Mouse (Mus musculus) liver, postnatal 0 days (tissue): ENCODE data around the gene Fezf1. TPM values are rescaled to one million over a fixed set of nuclear protein-coding genes. Genes with fewer than 3 reads are reported as not detected.

Experiments
- ATAC-seq: fragments of 200-750 bp; cut with Nextera tagmentation; 2 replicates; pipeline ENCODE4 v1.8.0; 2017; ENCODE audit warnings: mild to moderate bottlenecking, moderate library complexity
- DNase-seq: peaks from one replicate; pipeline ENCODE4 v3.0.0-alpha.2; 2016
- H3K27ac ChIP-seq: fragments of 300-500 bp; sonication (generic); 2 replicates; pipeline ENCODE4 v1.5.1; 2014; ENCODE audit warnings: antibody characterized with exemption, moderate library complexity, mild to moderate bottlenecking, low read depth
- H3K27me3 ChIP-seq: fragments of 300-500 bp; sonication (generic); 2 replicates; pipeline ENCODE4 v1.6.1; 2014; ENCODE audit warnings: low read length, control low read depth, mixed read lengths; ENCODE audit not compliant: insufficient read depth
- H3K36me3 ChIP-seq: fragments of 300-500 bp; sonication (generic); replicated peaks from 2 replicates; pipeline ENCODE4 v1.6.1; 2014; ENCODE audit warnings: mild to moderate bottlenecking, control low read depth, low read length, moderate library complexity, mixed read lengths; ENCODE audit not compliant: insufficient read depth
- H3K4me1 ChIP-seq: fragments of 300-500 bp; sonication (generic); 2 replicates; pipeline ENCODE4 v1.6.1; 2014; ENCODE audit warnings: antibody characterized with exemption, mild to moderate bottlenecking, control low read depth; ENCODE audit not compliant: insufficient read depth
- H3K4me2 ChIP-seq: fragments of 300-500 bp; sonication (generic); 2 replicates; pipeline ENCODE4 v1.6.1; 2014; ENCODE audit warnings: low read depth, mild to moderate bottlenecking, low read length, moderate library complexity, mixed read lengths
- H3K4me3 ChIP-seq: fragments of 300-500 bp; sonication (generic); 2 replicates; pipeline ENCODE4 v1.5.1; 2014; ENCODE audit warnings: low read depth, low read length
- H3K9ac ChIP-seq: fragments of 300-500 bp; sonication (generic); replicated peaks from 2 replicates; pipeline ENCODE4 v1.6.1; 2014; ENCODE audit warnings: mild to moderate bottlenecking, moderate library complexity
- H3K9me3 ChIP-seq: fragments of 300-500 bp; sonication (generic); 2 replicates; pipeline ENCODE4 v1.6.1; 2016; ENCODE audit warnings: mild to moderate bottlenecking, control low read depth, low read length, mixed read lengths
- CTCF ChIP-seq: sonication (generic); IDR thresholded peaks from 2 replicates; pipeline ENCODE4 v1.5.1; 2016; ENCODE audit warnings: antibody characterized with exemption, low read depth
- EP300 ChIP-seq: IDR thresholded peaks from 2 replicates; pipeline ENCODE4 v1.6.1; 2016; ENCODE audit warnings: antibody characterized with exemption, low read depth, mild to moderate bottlenecking
- WGBS: fragments of 180-500 bp; shearing (Covaris S2); extraction: QIAGEN DNeasy Blood & Tissue Kit; methylation state at CpG from one replicate; pipeline ENCODE4 v1.1.7; 2014; ENCODE audit not compliant: insufficient replicate concordance; 5-methylcytosine and 5-hydroxymethylcytosine counted together
- polyA plus RNA-seq: library from polyadenylated mRNA; unstranded; fragments of >200 nt; fragmentation: Nextera tagmentation; extraction: Ambion mirVana; gene quantifications from 2 replicates; pipeline ENCODE4 v1.2.1, GENCODE M21; 2015

Fezf1 gene
- polyA plus RNA-seq, result not detected in 2 replicates

DNA sequence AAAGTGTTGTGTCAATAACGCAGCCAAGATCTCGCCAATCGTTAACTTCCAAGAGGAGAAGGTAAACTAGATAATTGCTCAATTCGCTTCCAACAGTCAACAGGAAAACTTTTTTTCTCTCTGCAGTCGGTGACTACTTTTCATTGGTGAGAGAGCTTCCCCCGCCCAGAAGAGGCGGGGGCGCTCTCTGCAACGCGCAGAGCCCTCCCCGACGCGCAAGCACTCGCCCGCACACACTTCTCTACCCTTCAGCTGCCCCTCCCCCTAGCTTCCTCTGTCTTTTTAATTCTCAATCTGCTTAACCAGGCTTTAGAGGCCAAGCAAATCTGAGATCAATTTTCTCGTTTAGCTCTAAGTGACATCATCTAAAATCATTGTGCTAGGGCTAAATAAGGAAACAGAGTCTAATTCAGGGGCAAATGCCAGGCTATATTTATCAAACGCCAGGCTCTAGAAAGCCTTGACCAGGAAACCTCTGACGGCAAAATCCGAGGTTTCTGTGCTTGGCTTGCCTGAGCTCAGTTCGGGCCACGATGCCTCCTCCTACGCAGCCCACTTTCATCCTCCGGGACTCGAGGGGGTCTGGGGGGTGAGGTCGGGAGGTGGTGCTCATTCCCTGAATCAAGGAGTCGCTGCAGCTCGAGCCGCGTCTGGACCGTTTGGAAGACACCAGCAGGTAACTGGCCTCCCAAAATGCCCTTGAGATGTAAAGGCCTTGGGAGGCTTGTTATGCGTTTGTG lies at the start of gene Fezf1:
TSS of gene Fezf1 (minus strand) at position 50 of the 740 bp plus-strand sequence.
- Histone ChIP-seq H3K36me3 (no peaks in the 10 kb centered on the region), H3K27ac (no peak within 1 kb of the TSS), H3K27me3 (peaks cover 92% of the 10 kb centered on the region), H3K9me3 (0 out of 2 replicates have a peak, but pooled peaks cover 3% of the 10 kb centered on the region), H3K4me1 (peaks cover 4% of the 10 kb centered on the region; the same call in 1 of the 2 replicates), H3K4me3 (no peak within 1 kb of the TSS), H3K4me2 (peak within 1 kb of the TSS; percentile 35), H3K9ac (no peak within 1 kb of the TSS)
- ATAC-seq (peak; percentile 62), DNase-seq (no peak)
- WGBS, result 2% methylated on average over 31 of the region's 31 CpGs
- no peak for TF ChIP-seq EP300
- TF ChIP-seq CTCF, result no peak

DNA sequence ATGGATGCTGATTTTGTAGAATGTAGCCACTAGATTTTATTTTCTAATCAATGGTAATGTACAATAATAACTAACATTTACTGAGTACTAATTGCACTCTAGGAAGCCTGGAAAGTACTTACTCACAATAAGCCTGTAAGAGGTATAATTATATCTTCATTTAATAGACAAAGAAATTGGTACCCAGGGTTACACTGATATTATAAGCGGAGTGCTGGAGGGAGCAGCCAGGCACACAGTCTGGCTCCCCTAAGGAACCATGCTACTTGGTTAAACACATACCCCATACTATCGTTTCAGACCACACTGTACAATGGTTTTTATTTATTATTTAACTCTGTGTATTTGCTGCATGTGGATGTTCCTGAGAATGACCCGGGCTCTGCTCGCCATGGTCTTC lies 46.5 kb upstream of the Fezf1 start:
- Histone ChIP-seq H3K36me3 (no peaks in the 10 kb centered on the region), H3K9ac (no peak overlapping the region), H3K4me1 (no peaks in the 10 kb centered on the region), H3K9me3 (no peaks in the 10 kb centered on the region), H3K4me2 (no peak overlapping the region), H3K27me3 (no peaks in the 10 kb centered on the region), H3K27ac (no peak overlapping the region), H3K4me3 (no peak overlapping the region)
- ATAC-seq, result no peak
- no peak for TF ChIP-seq CTCF
- TF ChIP-seq EP300, result no peak
- WGBS, result 72% methylated on average over 4 of the region's 4 CpGs
- no peak for DNase-seq

DNA sequence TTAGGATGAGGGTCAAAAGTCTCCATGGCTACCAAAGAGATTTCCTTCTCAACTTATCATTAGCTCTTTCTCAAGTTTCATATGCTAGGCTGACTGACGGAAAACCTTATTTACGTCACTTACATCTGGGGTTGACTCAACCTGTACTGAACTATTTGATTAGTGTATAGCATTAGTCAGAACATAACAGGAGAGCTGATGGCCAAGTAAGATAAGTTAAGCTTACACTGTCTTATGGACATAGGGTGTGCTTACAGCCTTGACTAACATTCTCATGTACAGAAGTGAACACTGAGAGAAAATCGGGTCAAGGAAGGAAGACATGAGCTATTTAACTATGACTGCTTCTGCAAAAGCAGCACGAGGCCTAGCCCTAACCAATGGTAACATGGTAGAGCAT lies 40.6 kb upstream of the Fezf1 start:
- no peak for TF ChIP-seq CTCF
- no peak for TF ChIP-seq EP300
- H3K27ac ChIP-seq, result no peak overlapping the region
- ATAC-seq, result no peak
- H3K4me3 ChIP-seq, result no peak overlapping the region
- no peak overlapping the region for H3K9ac ChIP-seq
- no peaks in the 10 kb centered on the region for H3K9me3 ChIP-seq
- no peak for DNase-seq
- no peaks in the 10 kb centered on the region for H3K27me3 ChIP-seq
- H3K4me1 ChIP-seq, result no peaks in the 10 kb centered on the region
- H3K4me2 ChIP-seq, result no peak overlapping the region
- 76% methylated on average over 4 of the region's 4 CpGs for WGBS
- no peaks in the 10 kb centered on the region for H3K36me3 ChIP-seq

DNA sequence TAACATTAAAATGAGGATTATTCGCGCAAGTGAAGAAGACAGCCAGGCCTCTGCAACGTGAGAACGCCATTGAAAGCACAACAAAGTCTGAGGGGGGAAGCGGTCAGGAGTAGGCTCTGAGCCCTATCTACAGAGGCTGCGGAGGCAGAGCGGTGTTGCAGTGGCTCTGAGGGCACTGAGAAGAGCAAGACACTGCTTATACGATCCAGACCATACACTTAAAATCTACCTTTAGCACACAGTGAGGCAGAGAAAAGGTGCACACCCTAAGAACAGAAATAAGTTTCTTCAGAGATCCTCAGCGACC lies 33.3 kb upstream of the Fezf1 start:
- Histone ChIP-seq H3K9ac (no peak overlapping the region), H3K27ac (no peak overlapping the region), H3K36me3 (no peaks in the 10 kb centered on the region), H3K4me2 (no peak overlapping the region), H3K27me3 (no peaks in the 10 kb centered on the region), H3K9me3 (no peaks in the 10 kb centered on the region), H3K4me3 (no peak overlapping the region), H3K4me1 (no peaks in the 10 kb centered on the region)
- no peak for TF ChIP-seq CTCF
- no peak for TF ChIP-seq EP300
- ATAC-seq (no peak), DNase-seq (no peak)
- WGBS, result 62% methylated on average over 9 of the region's 9 CpGs

DNA sequence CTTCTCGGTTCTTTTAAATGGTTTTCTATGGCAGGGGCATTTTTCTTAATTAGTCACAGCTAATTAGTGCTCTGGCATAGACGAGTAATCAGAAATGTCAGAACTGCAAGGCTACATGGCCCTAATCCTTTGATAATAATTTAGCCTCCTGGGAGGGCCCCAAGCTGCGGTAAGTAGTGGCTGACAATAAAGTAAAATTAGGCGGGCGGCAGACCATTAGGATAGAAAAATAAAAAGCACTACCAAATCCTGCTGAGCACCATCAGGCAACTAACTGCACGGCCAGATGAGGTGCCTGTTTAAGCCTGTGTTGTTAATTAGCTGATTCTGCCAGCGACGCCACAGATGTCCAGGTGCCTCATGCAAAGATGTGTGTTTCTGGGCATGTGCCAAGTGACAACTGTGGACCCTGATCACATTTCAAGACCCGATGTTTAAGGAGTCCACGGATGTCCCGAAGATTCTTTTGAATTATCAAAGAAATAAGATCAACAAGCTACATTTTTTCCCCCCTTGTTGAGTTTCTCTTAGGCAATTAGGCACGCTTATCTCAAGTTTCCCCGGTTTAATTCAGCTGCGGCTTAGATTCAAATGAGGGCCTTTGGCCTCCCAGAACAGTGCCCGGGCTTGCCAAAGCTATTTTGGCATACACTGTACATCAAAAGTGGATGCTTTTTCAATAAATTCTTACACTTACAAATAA lies 32.8 kb upstream of the Fezf1 start:
- 54% methylated on average over 15 of the region's 15 CpGs for WGBS
- Histone ChIP-seq H3K27ac (no peak overlapping the region), H3K27me3 (no peaks in the 10 kb centered on the region), H3K4me1 (no peaks in the 10 kb centered on the region), H3K4me2 (no peak overlapping the region), H3K4me3 (no peak overlapping the region), H3K9ac (no peak overlapping the region), H3K9me3 (no peaks in the 10 kb centered on the region), H3K36me3 (no peaks in the 10 kb centered on the region)
- ATAC-seq (no peak), DNase-seq (no peak)
- TF ChIP-seq CTCF (no peak), EP300 (no peak)

DNA sequence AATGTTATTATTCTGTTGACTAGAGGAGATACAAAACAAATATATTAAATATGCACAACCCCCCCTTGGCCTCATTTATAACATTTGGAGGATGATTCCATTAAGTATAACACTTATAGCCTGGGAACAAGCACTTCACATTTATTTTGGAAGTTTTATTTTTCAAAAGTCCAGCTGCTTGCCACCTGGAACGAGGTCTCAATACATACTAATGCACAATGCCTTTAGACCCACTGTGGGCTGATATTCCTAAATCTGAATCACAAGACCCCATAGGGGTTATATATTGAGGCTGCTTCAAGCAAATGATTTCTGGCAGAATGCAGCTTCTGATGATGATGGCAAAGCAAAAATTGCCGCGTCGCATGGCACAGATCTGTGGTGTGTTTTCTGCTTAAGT lies 25.3 kb upstream of the Fezf1 start:
- no peaks in the 10 kb centered on the region for H3K4me1 ChIP-seq
- H3K27me3 ChIP-seq, result 0 out of 2 replicates have a peak, but pooled peaks cover 10% of the 10 kb centered on the region
- DNase-seq (no peak), ATAC-seq (no peak)
- TF ChIP-seq CTCF, result no peak
- no peak overlapping the region for H3K9ac ChIP-seq
- no peak overlapping the region for H3K27ac ChIP-seq
- WGBS, result 73% methylated on average over 4 of the region's 4 CpGs
- no peaks in the 10 kb centered on the region for H3K9me3 ChIP-seq
- no peak overlapping the region for H3K4me2 ChIP-seq
- no peaks in the 10 kb centered on the region for H3K36me3 ChIP-seq
- H3K4me3 ChIP-seq, result no peak overlapping the region
